Mouse (Mus musculus) forebrain, embryonic 15.5 days (tissue): ENCODE data around the gene Camk1g. TPM values are rescaled to one million over a fixed set of nuclear protein-coding genes. Genes with fewer than 3 reads are reported as not detected.

Experiments
- ATAC-seq: fragments of 200-750 bp; cut with Nextera tagmentation; replicated peaks from 2 replicates; pipeline ENCODE4 v1.8.0; 2017; ENCODE audit warnings: mild to moderate bottlenecking, moderate TSS enrichment, moderate library complexity
- H3K27ac ChIP-seq: fragments of 300-500 bp; sonication (generic); replicated peaks from 2 replicates; pipeline ENCODE4 v1.5.1; 2015; ENCODE audit warnings: mild to moderate bottlenecking, inconsistent platforms
- H3K27me3 ChIP-seq: fragments of 300-500 bp; sonication (generic); 2 replicates; pipeline ENCODE4 v1.6.1; 2015; ENCODE audit warnings: inconsistent platforms
- H3K36me3 ChIP-seq: fragments of 300-500 bp; sonication (generic); 2 replicates; pipeline ENCODE4 v1.6.1; 2015; ENCODE audit warnings: mild to moderate bottlenecking, inconsistent platforms
- H3K4me1 ChIP-seq: fragments of 300-500 bp; sonication (generic); 2 replicates; pipeline ENCODE4 v1.6.1; 2015; ENCODE audit warnings: inconsistent platforms
- H3K4me2 ChIP-seq: fragments of 300-500 bp; sonication (generic); replicated peaks from 2 replicates; pipeline ENCODE4 v1.6.1; 2015; ENCODE audit warnings: mild to moderate bottlenecking, inconsistent platforms
- H3K4me3 ChIP-seq: fragments of 300-500 bp; sonication (generic); 2 replicates; pipeline ENCODE4 v1.5.1; 2015; ENCODE audit warnings: mild to moderate bottlenecking, inconsistent platforms
- H3K9ac ChIP-seq: fragments of 300-500 bp; sonication (generic); replicated peaks from 2 replicates; pipeline ENCODE4 v1.6.1; 2015; ENCODE audit warnings: mild to moderate bottlenecking, inconsistent platforms
- H3K9me3 ChIP-seq: fragments of 300-500 bp; sonication (generic); 2 replicates; pipeline ENCODE4 v1.6.1; 2016; ENCODE audit warnings: inconsistent platforms
- WGBS: fragments of 180-500 bp; shearing (Covaris S2); methylation state at CpG from one replicate; pipeline ENCODE4 v1.1.7; 2015; ENCODE audit warnings: mixed read lengths; 5-methylcytosine and 5-hydroxymethylcytosine counted together
- polyA plus RNA-seq: library from polyadenylated mRNA; unstranded; fragments of >200 nt; fragmentation: Nextera tagmentation; extraction: Ambion mirVana; gene quantifications from 2 replicates; pipeline ENCODE4 v1.2.1, GENCODE M21; 2015

Camk1g gene
- polyA plus RNA-seq, 1 experiment from 2014 or later: 44.8 TPM

- H3K36me3 ChIP-seq: no peaks in the 10 kb centered on the region
- H3K4me1 ChIP-seq: peaks cover under 1% of the 10 kb centered on the region
- H3K9me3 ChIP-seq: no peaks in the 10 kb centered on the region
- no peak overlapping the region for H3K9ac ChIP-seq
- H3K27ac ChIP-seq: no peak overlapping the region
- H3K4me2 ChIP-seq: no peak overlapping the region
- no peak overlapping the region for H3K4me3 ChIP-seq
- no peaks in the 10 kb centered on the region for H3K27me3 ChIP-seq
- 92% methylated on average over 3 of the region's 3 CpGs for WGBS
- ATAC-seq: no peak
Measured at GRCm38 (mm10) chr1:193310519-193311085, 59.5 kb downstream of the Camk1g start.

- H3K4me1 ChIP-seq: peaks cover 4% of the 10 kb centered on the region; the same call in 1 of the 2 replicates
- no peaks in the 10 kb centered on the region for H3K36me3 ChIP-seq
- no peaks in the 10 kb centered on the region for H3K27me3 ChIP-seq
- H3K27ac ChIP-seq: no peak overlapping the region
- H3K4me2 ChIP-seq: no peak overlapping the region
- 71% methylated on average over 1 of the region's 1 CpGs for WGBS
- no peak for ATAC-seq
- H3K9me3 ChIP-seq: no peaks in the 10 kb centered on the region
- no peak overlapping the region for H3K9ac ChIP-seq
- H3K4me3 ChIP-seq: no peak overlapping the region
Measured at GRCm38 (mm10) chr1:193309785-193310518, 60.1 kb downstream of the Camk1g start.

- no peak overlapping the region for H3K4me2 ChIP-seq
- peaks cover 4% of the 10 kb centered on the region; the same call in 1 of the 2 replicates for H3K4me1 ChIP-seq
- no peak overlapping the region for H3K9ac ChIP-seq
- ATAC-seq: no peak
- H3K4me3 ChIP-seq: no peak overlapping the region
- WGBS: 86% methylated on average over 2 of the region's 2 CpGs
- H3K27me3 ChIP-seq: no peaks in the 10 kb centered on the region
- no peak overlapping the region for H3K27ac ChIP-seq
- no peaks in the 10 kb centered on the region for H3K9me3 ChIP-seq
- H3K36me3 ChIP-seq: no peaks in the 10 kb centered on the region
Measured at GRCm38 (mm10) chr1:193306832-193307231, 63.3 kb downstream of the Camk1g start.

GRCm38 (mm10) chr1:193305386-193305785 lies 64.7 kb downstream of the Camk1g start:
- Histone ChIP-seq H3K4me1 (peaks cover 4% of the 10 kb centered on the region; the same call in 1 of the 2 replicates), H3K27me3 (no peaks in the 10 kb centered on the region), H3K27ac (peak overlapping the region; percentile 80), H3K9ac (no peak overlapping the region), H3K36me3 (no peaks in the 10 kb centered on the region), H3K9me3 (no peaks in the 10 kb centered on the region), H3K4me3 (no peak overlapping the region), H3K4me2 (no peak overlapping the region)
- peak; percentile 92 for ATAC-seq
- WGBS: 18% methylated on average over 7 of the region's 7 CpGs

- Histone ChIP-seq H3K27me3 (no peaks in the 10 kb centered on the region), H3K4me3 (no peak overlapping the region), H3K9ac (no peak overlapping the region), H3K9me3 (no peaks in the 10 kb centered on the region), H3K4me2 (no peak overlapping the region), H3K36me3 (no peaks in the 10 kb centered on the region), H3K27ac (no peak overlapping the region), H3K4me1 (peaks cover 4% of the 10 kb centered on the region; the same call in 1 of the 2 replicates)
- 75% methylated on average over 2 of the region's 2 CpGs for WGBS
- ATAC-seq: no peak
Measured at GRCm38 (mm10) chr1:193303096-193303495, 67.0 kb downstream of the Camk1g start.

GRCm38 (mm10) chr1:193302093-193302405 lies 68.0 kb downstream of the Camk1g start:
- no peak for ATAC-seq
- peaks cover 4% of the 10 kb centered on the region; the same call in 1 of the 2 replicates for H3K4me1 ChIP-seq
- no peaks in the 10 kb centered on the region for H3K27me3 ChIP-seq
- no peak overlapping the region for H3K4me3 ChIP-seq
- 73% methylated on average over 8 of the region's 8 CpGs for WGBS
- H3K27ac ChIP-seq: no peak overlapping the region
- no peaks in the 10 kb centered on the region for H3K36me3 ChIP-seq
- no peak overlapping the region for H3K9ac ChIP-seq
- no peak overlapping the region for H3K4me2 ChIP-seq
- no peaks in the 10 kb centered on the region for H3K9me3 ChIP-seq

- H3K9me3 ChIP-seq: no peaks in the 10 kb centered on the region
- H3K27me3 ChIP-seq: no peaks in the 10 kb centered on the region
- no peak for ATAC-seq
- no peak overlapping the region for H3K4me3 ChIP-seq
- no peak overlapping the region for H3K4me2 ChIP-seq
- 73% methylated on average over 6 of the region's 6 CpGs for WGBS
- no peak overlapping the region for H3K27ac ChIP-seq
- no peak overlapping the region for H3K9ac ChIP-seq
- no peaks in the 10 kb centered on the region for H3K36me3 ChIP-seq
- H3K4me1 ChIP-seq: peaks cover 4% of the 10 kb centered on the region; the same call in 1 of the 2 replicates
Measured at GRCm38 (mm10) chr1:193301216-193302092, 68.6 kb downstream of the Camk1g start.

- no peaks in the 10 kb centered on the region for H3K36me3 ChIP-seq
- H3K4me3 ChIP-seq: no peak overlapping the region
- H3K27me3 ChIP-seq: no peaks in the 10 kb centered on the region
- ATAC-seq: no peak
- H3K9me3 ChIP-seq: no peaks in the 10 kb centered on the region
- no peak overlapping the region for H3K4me2 ChIP-seq
- H3K4me1 ChIP-seq: no peaks in the 10 kb centered on the region
- H3K27ac ChIP-seq: no peak overlapping the region
- 62% methylated on average over 1 of the region's 1 CpGs for WGBS
- H3K9ac ChIP-seq: no peak overlapping the region
Measured at GRCm38 (mm10) chr1:193299995-193300394, 70.1 kb downstream of the Camk1g start.

GRCm38 (mm10) chr1:193298141-193298765 lies 71.8 kb downstream of the Camk1g start:
- Histone ChIP-seq H3K36me3 (no peaks in the 10 kb centered on the region), H3K9me3 (no peaks in the 10 kb centered on the region), H3K27ac (no peak overlapping the region), H3K27me3 (no peaks in the 10 kb centered on the region), H3K4me2 (no peak overlapping the region), H3K4me1 (no peaks in the 10 kb centered on the region), H3K9ac (no peak overlapping the region), H3K4me3 (no peak overlapping the region)
- 68% methylated on average over 3 of the region's 3 CpGs for WGBS
- no peak for ATAC-seq
